Mouse (Mus musculus) urinary bladder, postnatal 25 days (tissue): ENCODE results near the gene Vps53.
A peak's percentile ranks its signal among the peaks of the same experiment; 100 is the strongest.
"Not testable (repeated sequence)": the region's sequence is repeated elsewhere in the genome, so short reads cannot be mapped to it uniquely, and the experiment has no call there.

Experiments
- DNase-seq: peaks from one replicate; pipeline ENCODE4 v3.0.0; 2022; ENCODE audit warnings: low spot score

Vps53 gene

DNA sequence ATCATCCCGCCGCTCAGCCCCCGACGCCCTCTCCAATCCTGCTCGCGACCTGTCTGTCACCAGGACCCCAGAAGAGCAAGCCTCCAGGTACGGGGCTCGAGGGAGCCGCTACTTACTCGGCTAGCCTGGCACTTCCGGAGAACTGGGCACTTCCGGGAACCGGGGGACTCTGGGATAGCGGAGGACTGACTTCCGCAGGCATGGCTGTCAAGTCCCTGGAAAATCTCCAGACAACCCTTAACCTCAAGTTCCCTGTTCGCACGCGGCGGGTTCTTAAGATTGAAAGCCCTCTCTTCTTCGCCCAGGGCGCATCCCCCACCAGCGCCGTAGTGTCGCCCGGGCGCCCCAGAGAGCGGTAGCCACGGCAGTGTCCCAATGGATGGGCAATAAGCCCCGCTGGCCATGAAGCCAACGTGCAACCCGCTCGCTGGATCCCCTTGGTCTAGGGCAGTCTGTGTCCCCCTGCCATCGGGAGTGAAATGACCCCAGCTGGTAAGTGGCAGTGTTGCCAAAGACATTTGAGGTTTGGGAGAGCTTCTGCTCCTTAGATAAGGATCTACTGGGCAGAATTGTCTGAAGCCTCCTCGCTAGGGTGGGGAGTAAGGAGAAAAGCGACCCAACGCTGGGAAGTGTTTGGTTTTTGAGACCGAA is at the start of gene Vps53, which contains the start of gene Fam57a:
TSS of gene Vps53 (minus strand) at position 153 of the 651 bp plus-strand sequence.
TSS of gene Fam57a (plus strand) at position 177 of the 651 bp plus-strand sequence.
- DNase-seq: peak; percentile 79

DNA sequence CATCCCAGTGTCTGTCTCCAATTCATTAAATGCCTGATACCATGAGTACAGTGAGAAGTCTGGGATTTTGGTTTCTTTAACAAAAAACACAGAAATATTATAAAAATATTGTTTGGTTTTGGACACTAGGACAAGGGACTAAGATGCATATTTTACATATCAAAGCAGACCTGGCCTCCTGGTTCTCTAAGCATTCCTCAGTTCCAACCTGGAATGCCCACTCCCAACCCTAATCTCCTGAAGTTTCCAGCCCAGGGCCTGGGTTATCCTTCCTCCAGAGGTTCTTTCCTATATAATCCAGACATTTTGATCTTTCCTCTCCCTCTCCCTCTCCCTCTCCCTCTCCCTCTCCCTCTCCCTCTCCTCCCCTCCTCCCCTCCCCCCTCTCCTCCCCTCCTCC is 45.6 kb upstream of the Vps53 start:
- DNase-seq: no peak

DNA sequence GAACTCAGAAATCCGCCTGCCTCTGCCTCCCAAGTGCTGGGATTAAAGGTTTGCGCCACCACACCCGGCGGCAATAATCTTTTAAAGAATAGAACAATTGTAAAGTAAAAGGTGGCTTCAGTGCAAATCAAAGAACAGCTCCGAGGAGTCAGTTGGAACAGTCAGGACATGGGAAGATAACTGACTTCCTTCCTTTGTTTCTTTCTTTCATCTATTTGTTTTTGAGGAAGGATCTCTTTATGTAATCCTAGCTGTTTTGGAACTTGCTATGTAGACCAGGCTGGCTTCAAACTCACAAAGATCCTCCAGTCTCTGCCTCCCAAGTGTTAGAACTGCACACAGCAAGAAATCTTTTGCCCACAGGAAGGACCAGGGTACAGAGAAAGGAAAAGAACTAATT is 45.2 kb upstream of the Vps53 start:
- no peak for DNase-seq

DNA sequence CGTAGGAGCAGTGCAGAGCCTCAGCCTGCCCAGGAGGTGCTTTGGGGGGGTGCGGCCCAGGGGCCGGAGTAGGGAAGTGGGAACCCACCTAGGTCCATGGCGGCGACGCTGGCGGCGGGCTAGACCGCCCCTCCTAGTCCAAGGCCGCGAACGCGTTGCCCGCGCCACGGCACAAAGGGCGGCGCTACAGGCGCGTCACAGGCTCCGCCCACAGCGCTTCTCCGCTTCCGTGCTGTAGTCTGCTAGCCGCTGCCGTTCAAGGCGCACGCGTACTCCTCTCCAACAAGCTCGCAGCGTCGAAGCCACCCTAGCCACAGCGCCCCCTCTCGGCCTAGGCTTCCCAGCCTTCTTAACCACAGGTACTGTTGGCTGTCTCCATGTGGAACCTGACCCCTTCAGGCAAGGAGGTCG is 37.9 kb upstream of the Vps53 start, which contains the start of the genes Dbil5 and Gemin4:
TSS of gene Dbil5 (plus strand) at position 219 of the 411 bp plus-strand sequence.
TSS of gene Gemin4 (minus strand) at position 275 of the 411 bp plus-strand sequence.
- DNase-seq: peak; percentile 98

DNA sequence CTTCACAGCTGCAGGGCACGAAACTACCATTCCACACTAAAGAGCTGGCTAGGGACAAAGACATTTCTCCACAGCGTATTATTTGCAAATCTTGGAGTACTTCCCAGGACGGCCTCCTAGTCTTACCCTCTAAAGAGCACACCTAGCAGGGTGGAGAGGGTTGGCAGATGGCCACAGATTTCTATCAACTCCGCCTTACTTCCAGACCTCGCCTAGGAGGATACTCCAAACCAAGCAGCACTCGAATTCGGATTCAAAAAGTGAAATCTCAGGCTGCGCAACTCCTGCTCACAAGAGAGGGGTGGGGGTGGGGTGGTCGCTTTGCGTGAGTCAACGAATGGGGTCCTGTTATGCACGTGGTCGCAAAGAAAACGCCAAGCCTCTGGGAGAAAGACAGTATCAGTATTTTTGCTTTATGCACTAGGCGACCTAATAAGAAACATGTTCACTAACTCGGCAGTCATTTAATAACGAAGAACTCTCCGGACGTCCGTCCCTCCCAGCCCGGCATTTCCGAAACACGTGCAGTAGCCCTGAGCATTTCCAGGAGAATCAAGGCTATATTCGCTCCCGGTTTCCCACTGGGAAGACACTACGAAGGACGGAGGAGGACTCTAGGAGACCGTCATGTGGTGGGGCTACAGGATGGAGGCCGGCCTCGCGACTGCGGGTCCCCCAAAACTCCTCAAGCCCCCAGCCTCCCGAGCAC is 37.4 kb upstream of the Vps53 start:
- DNase-seq: peak; percentile 26

DNA sequence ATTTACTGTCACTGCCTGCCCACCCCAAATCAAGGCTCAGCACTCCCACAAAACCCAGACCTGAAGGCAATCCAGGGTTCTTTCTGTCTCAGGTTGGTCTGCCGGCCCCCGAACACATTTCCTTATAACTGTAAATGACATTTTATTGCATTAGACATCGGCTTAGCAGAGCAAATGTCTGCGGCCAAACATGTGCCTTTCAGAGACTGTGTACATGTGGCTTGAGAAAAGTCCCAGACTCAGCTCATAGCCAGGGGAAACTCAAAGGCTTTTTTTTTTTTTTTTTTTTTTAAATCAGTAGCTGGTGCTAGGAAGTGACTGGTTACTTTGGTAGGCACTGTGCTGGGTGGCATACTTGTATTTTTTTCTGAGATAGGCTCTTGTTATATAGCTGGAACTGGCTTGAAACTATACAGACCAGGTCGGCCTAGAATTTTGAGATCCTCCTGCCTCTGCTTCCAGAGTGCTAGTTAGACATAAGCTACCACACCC is 36.6 kb upstream of the Vps53 start:
- DNase-seq: no peak

DNA sequence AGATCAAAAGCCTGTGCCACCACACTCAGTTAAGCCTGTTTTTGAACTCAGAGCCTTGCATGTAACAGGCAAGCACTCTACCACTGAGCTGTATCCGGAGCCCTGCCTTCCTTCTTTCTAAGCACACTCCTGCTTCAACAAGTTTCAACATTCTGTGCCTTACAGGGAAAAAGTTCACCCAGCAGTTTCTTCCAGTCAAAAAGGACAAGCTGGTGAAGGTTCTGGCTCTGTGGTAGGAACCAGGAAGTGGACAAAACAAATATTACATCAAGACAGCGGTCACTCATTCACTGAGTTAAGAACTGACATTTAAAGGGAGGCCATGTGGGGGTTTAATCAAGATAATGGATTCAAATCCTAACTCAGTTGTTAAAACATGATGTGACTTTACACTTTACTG is 35.6 kb upstream of the Vps53 start:
- DNase-seq: no peak

DNA sequence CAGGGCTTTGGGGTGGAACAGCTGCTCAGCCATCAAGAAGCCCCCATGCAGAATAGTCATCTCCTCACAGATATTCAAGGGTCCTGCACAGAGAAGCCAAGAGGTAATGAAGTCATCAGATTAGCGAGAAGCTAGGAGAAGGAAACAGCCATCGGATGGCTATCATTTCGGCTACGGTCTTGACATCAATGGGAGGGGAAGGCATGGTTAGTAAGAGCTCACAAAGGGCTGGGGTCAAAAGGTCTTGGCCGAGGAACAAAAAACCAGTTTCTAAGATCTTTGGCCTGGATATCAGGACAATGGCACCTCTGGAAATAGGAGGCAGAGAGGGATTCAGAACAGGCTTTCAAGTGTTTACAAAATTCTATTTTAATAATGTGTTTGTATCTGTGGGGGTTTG is 34.4 kb upstream of the Vps53 start:
- DNase-seq: no peak

DNA sequence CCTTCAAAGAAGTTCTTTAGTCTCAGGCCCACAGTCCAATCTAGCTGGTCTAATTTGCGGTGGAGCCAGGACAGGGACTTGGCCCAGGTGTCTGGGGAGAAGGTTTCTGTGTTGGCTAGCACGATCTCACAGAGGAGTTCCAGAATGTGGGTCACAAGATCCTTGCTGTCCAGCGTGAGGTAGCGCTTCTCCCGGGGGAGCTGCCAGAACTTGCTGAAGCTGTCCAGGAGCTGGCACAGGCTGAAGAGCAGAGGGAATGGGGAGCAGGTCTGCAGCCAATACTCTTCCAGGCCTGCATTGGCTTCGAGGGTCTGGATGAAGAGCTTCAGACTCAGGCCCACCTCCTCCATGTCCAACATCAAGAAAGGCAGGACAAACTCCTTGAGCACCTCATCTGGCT is 32.1 kb upstream of the Vps53 start:
- DNase-seq: not testable (repeated sequence)

DNA sequence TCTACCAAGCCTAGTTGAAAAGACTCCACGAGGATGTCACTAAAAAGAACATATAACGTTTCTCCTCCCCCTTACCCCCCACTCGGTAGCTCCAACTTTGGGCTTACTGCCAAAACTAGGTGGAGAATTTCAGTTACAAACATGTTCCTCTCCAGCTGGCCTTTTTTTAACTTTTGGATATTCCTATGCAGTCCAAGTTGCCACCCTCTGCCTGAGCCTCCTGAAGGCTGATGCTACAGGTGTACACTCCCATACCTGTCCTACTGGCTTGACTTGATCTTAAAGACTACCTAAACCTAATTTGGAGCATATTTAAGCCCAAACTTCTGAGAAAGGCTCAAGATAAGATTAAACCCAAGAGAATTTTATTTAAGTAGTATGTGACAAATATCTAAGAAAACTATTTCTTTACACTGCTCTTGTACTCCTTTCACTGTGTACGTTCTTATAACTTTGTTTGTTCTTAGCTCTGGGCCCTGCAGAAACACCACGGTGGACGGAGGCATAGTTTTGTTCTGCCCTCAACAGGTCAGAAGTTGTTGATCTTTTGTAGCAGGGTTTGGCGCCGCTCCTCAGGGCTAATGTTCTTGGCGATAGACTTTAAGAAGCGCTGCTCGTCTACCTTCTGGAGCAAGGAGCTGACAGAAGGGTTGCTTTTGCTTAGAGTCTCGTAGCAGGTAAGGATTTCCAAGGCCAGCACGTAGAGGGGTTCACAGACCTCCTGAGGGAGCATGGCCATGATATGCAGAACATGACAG is 31.0 kb upstream of the Vps53 start:
- no peak for DNase-seq

DNA sequence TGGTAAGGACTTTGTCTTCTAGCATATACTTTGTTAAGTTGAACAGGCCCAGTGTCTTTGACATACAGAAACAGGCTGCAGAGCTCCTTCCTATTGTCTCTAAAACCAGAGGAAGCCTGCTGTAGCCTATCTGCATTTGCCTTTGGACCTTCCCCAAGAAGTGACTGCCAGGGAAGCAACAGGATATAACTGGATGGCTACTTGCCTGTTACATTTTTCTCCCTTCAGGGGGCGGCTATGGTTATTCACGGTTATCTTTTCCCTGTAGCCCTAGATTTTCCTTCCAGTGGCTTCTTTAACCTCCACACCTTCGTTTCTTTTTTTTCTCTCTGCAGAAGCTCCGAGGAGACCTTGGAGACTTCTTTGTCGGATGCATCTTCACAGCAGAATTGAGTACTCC is 27.3 kb upstream of the Vps53 start:
- DNase-seq: no peak

DNA sequence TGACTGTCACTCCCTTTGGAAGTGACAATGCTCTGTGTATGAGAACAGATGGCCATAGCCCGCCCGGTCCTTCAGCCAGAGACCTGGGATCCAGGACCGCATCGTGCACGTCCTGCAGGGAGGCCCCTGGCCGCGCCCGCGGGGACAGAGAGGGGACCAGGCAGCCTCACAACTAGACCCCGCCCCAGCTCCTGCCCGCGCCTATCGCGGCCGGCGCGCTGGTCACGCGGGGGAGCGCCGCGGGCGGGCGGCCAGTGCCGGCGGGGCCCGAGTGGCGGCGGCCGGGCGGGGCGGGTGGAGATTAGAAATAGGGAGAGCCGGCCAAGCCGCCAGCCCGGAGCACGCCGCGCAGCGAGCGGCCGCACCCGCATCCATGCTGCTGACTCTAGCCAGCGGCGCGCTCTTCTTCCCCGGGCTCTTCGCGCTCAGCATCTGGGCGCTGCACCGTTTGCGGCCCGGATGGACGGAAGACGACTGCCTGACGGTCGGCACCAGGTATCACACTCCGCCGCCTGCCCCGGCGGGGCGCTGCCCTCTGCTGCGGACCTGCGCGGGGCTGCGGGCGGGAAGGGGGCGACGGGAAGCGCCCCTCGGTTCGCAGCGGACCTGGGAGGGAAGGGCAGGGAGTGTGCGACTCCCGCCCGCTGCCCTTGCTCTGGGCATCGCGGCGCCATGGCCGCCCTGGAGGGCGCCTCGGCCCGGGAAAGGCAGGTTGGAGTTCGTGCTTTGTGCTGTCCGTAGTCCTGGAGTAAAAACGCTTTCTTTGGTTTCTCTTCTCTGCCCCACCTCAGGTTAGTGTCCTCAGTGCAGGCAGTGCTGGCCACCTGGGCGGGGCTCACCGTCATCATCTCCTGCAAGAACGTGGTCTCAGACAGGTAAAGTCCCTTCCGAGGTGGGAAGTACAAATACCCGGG is 22.6 kb upstream of the Vps53 start:
- peak; percentile 84 for DNase-seq

DNA sequence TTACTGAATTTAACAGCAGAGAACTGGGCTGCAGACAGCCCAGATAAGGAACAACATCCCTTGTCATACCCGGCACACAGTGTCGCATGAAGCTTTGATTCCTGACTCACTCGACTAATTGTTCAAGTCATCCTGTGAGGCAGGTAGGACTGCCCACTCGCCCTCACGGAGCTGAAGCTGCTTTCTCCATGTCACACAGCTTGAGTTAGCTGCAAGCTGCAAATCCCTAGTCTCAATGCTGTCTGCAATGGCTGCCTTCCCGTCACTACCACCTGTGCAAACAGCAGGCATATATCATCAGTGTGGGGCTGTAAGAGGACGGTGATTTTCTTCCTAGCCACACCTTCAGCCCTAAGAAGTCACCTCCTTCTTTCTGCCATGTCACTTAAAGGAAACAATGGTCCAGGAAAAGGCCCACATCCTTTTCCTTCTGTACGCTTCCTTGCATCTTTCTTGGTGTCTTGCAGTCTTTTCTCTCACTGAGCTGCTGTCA is 17.6 kb upstream of the Vps53 start:
- no peak for DNase-seq

DNA sequence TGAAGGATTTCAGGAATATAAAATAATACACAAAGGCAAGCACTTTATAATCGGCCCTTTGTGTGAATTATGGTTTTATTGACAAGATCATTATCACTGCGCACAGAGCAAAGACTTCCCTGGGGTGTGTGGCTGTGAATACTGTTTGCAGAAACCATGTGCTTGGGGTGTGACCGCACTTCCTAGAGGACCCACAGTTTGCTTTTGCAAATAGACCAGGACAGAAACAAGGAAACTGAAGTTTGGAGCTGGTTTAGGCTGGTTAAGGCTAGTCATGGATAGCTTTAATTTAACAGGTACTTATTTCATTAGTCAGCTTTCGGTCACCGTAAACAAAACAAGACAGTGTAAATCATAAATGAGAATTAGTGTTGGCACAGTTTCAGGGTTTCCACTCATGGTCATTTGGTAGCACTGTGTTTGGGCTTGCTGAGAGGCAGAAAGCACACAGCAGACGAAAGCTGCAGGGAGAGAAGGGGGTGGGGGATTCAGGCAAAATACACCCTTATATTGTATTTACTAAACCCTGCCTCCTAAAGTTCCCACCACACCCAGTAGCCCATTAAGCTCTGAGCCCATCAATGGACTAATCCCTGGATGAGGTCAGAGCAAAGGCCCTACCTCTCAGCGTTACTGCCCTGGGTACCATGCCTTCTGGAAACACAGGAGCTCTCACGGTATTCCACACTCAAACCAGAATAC is 17.0 kb upstream of the Vps53 start:
- no peak for DNase-seq

DNA sequence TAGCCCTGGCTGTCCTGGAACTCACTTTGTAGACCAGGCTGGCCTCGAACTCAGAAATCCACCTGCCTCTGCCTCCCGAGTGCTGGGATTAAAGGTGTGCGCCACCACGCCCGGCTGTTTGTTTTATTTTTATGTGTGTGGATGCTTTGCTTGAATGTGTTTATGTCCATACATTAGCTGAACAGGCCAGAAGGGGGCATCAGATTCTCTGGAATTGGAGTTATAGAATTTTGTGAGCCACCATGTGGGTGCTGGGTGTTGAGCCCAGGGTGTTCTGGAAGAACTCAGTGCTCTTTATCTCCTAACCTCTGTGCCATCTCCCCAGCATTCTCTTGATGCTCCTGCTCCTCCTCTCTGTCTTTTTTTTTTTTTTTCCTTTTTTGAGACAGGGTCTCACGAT is 7.5 kb upstream of the Vps53 start:
- DNase-seq: no peak

DNA sequence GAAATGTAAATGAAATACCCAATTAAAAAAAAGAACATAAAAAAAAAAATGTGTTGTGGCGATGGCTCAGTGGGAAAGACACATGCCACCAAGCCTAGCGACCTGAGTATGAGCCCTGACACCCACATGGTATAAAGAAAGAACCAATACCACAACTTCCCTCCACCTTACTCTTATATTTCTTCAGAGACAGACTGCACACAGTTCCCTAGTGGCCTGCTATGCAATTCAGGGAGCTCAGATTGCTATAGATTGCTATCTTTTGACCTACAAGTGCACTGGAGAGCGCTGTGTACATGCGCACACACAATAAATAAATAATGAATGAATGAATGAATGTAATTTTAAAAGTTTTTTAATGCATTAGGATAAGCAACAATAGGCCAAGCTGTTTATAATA is 4.3 kb upstream of the Vps53 start:
- DNase-seq: no peak

DNA sequence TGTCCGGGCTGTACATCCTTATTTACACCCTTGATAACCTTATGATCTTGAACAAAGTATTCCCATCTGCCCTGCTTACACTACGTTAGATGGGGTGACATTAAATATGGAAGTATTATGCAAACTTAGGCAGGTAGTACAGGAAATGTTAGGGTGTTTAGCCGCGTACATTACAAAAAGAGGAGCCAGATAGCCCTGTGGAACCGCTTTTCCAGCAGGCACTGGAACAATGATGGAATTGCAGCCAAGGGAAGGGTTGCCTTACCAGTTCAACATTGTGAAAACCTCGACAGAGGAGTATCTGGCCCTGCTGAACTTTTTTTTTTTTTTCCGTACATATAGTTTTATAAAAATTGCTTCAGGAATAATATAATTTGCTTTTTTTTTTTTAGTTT is 696 bp upstream of the Vps53 start:
- no peak for DNase-seq

DNA sequence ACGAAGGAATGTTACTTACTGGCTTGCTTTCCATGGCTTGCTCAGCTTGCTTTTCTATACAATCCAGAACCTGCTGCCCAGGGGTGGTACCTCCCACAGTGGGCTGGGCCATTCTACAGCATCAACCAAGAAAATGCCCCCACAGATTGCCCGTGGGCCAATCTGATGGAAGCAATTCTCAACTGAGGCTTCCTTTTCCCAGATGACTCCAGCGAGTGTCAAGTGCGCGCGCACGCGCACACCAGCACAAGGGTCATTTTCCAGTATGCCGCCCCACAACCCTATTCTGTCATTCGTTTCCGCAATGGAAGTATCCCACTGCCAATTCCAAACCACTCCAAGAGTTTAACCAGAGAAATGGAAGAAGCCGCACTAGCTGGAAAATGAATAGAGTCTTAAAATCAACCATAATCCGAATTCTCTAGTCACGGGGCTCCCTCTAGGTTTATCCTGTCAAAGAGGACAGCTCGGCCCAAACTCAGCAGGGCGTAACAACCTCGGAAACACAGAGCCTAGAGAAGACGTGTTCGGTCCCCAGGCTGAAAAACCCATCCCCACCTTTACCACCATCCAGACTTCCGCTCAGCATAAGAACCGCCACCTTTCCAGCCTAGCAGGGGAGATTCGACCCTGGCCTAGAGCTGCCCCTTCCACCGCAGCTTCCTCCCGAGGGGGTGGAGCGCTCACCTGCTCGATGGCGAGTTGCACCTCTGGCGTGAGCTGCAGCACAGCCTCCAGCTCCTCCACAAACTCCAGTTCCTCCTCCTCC is 537 bp downstream of the Vps53 start:
- DNase-seq: peak; percentile 14

DNA sequence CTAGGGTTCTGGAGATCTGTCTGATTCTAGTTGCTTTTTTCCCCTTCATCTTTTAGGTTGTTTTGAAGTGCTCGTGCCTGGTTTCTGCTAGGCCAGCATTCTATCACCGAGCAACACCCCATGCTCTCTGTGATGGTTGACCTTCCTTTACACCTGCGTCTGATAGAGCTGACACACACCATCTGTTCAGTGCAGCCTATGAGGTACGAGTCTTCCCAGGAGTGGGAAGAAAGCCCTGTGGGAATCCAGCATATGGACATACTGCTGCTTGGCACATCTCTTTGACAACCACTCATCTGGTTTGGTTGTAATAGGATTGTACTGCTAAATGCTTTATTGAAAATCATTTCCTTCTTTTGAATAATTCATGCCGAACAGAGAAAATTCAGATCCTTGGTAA is 9.2 kb downstream of the Vps53 start:
- DNase-seq: no peak

DNA sequence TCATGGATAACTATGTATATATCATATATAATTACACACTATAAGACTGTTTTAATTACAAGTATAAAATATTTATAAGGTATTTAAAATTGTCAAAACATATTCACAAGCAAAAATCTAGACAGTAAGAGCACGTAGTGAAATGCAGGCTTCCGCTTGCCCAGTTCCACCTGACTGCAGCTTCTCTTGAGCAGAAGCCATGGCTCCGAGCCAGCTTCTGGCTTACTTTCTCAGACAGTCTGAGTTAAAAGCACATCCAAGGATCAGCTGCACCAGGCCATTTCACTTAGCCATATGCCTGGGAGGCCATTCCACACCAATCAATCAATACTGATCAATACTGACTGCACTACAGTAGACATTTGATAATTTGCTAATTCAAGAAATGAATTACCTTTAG is 10.5 kb downstream of the Vps53 start:
- DNase-seq: no peak
